Mouse (Mus musculus): ENCODE measurements around the gene Zfp839. TPM values are rescaled to one million over a fixed set of nuclear protein-coding genes. Genes with fewer than 3 reads are reported as not detected.
A peak's percentile ranks its signal among the peaks of the same experiment; 100 is the strongest.

Gene Zfp839
- total and polyA plus RNA-seq, 2 experiments, result 4.0 to 4.8 TPM

DNA sequence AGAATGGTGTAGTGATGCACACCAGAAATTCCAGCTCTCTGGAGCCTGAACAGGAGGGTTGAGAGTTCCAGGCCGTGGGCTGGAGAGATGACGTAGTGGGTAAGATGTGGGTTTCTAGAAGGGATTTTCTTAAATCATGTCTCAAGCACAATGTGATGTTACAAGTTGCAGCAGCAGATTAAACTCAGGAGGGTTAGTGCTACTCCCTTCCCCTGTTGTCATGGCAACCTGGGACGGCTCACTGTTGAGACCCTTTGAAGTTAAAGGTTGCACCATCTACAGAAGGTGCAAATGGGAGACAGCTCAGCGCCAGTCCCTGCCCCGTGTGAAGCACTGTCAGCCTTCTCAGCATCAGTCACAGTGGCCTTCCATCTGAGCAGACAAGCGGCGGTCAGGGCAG is 11.2 kb downstream of the Zfp839 start:
- no peak for DNase-seq (ENCODE audit: extremely low read depth, low read depth, low spot score)
- peaks cover 8% of the 10 kb centered on the region for H3K4me1 ChIP-seq (ENCODE audit: control insufficient read depth, insufficient read depth, low read length)
- H3K27ac ChIP-seq (replicated peaks; ENCODE audit: insufficient read depth, low read depth, low read length), result no peak overlapping the region
- no peaks in the 10 kb centered on the region for H3K27me3 ChIP-seq (ENCODE audit: control insufficient read depth, insufficient read depth, low read length)
- H3K79me2 ChIP-seq (ENCODE audit: control insufficient read depth, insufficient read depth, low read length), result no peaks in the 10 kb centered on the region
- 85% methylated on average over 7 of the region's 7 CpGs for WGBS
- no peak overlapping the region for H3K4me3 ChIP-seq (ENCODE audit: insufficient read depth, low read depth, low read length)
- no peaks in the 10 kb centered on the region; the same call in none of the 2 replicates for H3K36me3 ChIP-seq (ENCODE audit: control insufficient read depth, insufficient read depth, low read length)
- no peak overlapping the region for H3K9ac ChIP-seq (ENCODE audit: low read depth, low read length)
- no peak for TF ChIP-seq CTCF (IDR thresholded peaks at IDR 0.05; ENCODE audit: low read depth, low read length)

GRCm38 (mm10) chr12:110864008-110864407 is 14.0 kb downstream of the Zfp839 start:
- H3K27me3 ChIP-seq (ENCODE audit: control insufficient read depth, insufficient read depth, low read length), result no peaks in the 10 kb centered on the region
- TF ChIP-seq CTCF (IDR thresholded peaks at IDR 0.05; ENCODE audit: low read depth, low read length), result no peak
- TF ChIP-seq POLR2A (IDR thresholded peaks at IDR 0.05; ENCODE audit: extremely low read depth, insufficient read depth, low read length), result no peak
- H3K79me2 ChIP-seq (ENCODE audit: control insufficient read depth, insufficient read depth, low read length), result no peaks in the 10 kb centered on the region
- H3K36me3 ChIP-seq (ENCODE audit: control insufficient read depth, insufficient read depth, low read length), result peaks cover 15% of the 10 kb centered on the region
- WGBS, result 95% methylated on average over 6 of the region's 6 CpGs
- no peak for DNase-seq (ENCODE audit: extremely low read depth, low read depth, low spot score)
- H3K27ac ChIP-seq (replicated peaks; ENCODE audit: insufficient read depth, low read depth, low read length), result no peak overlapping the region
- H3K4me3 ChIP-seq (ENCODE audit: insufficient read depth, low read depth, low read length), result no peak overlapping the region
- no peak overlapping the region for H3K9ac ChIP-seq (ENCODE audit: low read depth, low read length)
- H3K4me1 ChIP-seq (ENCODE audit: control insufficient read depth, insufficient read depth, low read length), result peaks cover 10% of the 10 kb centered on the region

- WGBS, result 31% methylated on average over 6 of the region's 6 CpGs
- H3K4me3 ChIP-seq (ENCODE audit: insufficient read depth, low read depth, low read length), result no peak overlapping the region
- H3K79me2 ChIP-seq (ENCODE audit: control insufficient read depth, insufficient read depth, low read length), result no peaks in the 10 kb centered on the region
- no peaks in the 10 kb centered on the region for H3K27me3 ChIP-seq (ENCODE audit: control insufficient read depth, insufficient read depth, low read length)
- H3K4me1 ChIP-seq (ENCODE audit: control insufficient read depth, insufficient read depth, low read length), result peaks cover 10% of the 10 kb centered on the region
- TF ChIP-seq CTCF (IDR thresholded peaks at IDR 0.05; ENCODE audit: low read depth, low read length) (no peak), POLR2A (IDR thresholded peaks at IDR 0.05; ENCODE audit: extremely low read depth, insufficient read depth, low read length) (no peak)
- no peak overlapping the region for H3K9ac ChIP-seq (ENCODE audit: low read depth, low read length)
- peaks cover 15% of the 10 kb centered on the region for H3K36me3 ChIP-seq (ENCODE audit: control insufficient read depth, insufficient read depth, low read length)
- peak overlapping the region; percentile 5; the same call in 1 of the 2 replicates for H3K27ac ChIP-seq (replicated peaks; ENCODE audit: insufficient read depth, low read depth, low read length)
- peak; percentile 60 for DNase-seq (ENCODE audit: extremely low read depth, low read depth, low spot score)
Observed at GRCm38 (mm10) chr12:110865571-110865970, 15.5 kb downstream of the Zfp839 start.

DNA sequence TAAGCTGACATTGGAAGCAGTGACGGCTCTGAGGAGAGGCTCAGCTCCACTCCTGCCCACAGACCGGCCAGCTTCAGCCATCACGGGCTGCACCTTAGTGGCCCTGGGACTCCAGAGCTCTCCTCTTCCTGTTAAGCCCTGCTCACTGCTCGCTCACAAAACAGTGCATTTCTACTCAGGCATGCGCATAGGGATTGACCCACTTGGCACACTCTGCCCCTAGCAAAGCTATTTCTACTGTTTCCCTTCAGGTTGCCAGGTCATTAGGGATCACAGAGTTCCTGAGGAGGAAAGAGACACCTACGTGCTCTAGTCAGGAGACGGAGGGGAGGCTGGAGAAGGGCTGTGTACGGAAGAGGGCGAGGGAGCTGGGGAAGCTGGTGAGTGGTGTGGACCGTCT is 15.9 kb downstream of the Zfp839 start:
- peaks cover 15% of the 10 kb centered on the region for H3K36me3 ChIP-seq (ENCODE audit: control insufficient read depth, insufficient read depth, low read length)
- no peak overlapping the region for H3K4me3 ChIP-seq (ENCODE audit: insufficient read depth, low read depth, low read length)
- peak overlapping the region; percentile 5; the same call in 1 of the 2 replicates for H3K27ac ChIP-seq (replicated peaks; ENCODE audit: insufficient read depth, low read depth, low read length)
- DNase-seq (ENCODE audit: extremely low read depth, low read depth, low spot score), result peak; percentile 90
- no peaks in the 10 kb centered on the region for H3K79me2 ChIP-seq (ENCODE audit: control insufficient read depth, insufficient read depth, low read length)
- TF ChIP-seq POLR2A (IDR thresholded peaks at IDR 0.05; ENCODE audit: extremely low read depth, insufficient read depth, low read length) (no peak), CTCF (IDR thresholded peaks at IDR 0.05; ENCODE audit: low read depth, low read length) (no peak)
- H3K9ac ChIP-seq (ENCODE audit: low read depth, low read length), result no peak overlapping the region
- whole genome bisulfite sequencing, result 31% methylated on average over 10 of the region's 10 CpGs
- H3K4me1 ChIP-seq (ENCODE audit: control insufficient read depth, insufficient read depth, low read length), result peaks cover 14% of the 10 kb centered on the region
- no peaks in the 10 kb centered on the region for H3K27me3 ChIP-seq (ENCODE audit: control insufficient read depth, insufficient read depth, low read length)

GRCm38 (mm10) chr12:110870107-110870506 is 20.1 kb downstream of the Zfp839 start:
- DNase-seq (ENCODE audit: extremely low read depth, low read depth, low spot score), result no peak
- H3K4me3 ChIP-seq (ENCODE audit: insufficient read depth, low read depth, low read length), result no peak overlapping the region
- no peaks in the 10 kb centered on the region for H3K79me2 ChIP-seq (ENCODE audit: control insufficient read depth, insufficient read depth, low read length)
- no peaks in the 10 kb centered on the region for H3K27me3 ChIP-seq (ENCODE audit: control insufficient read depth, insufficient read depth, low read length)
- peaks cover 18% of the 10 kb centered on the region for H3K36me3 ChIP-seq (ENCODE audit: control insufficient read depth, insufficient read depth, low read length)
- no peak overlapping the region for H3K9ac ChIP-seq (ENCODE audit: low read depth, low read length)
- H3K4me1 ChIP-seq (ENCODE audit: control insufficient read depth, insufficient read depth, low read length), result peaks cover 22% of the 10 kb centered on the region
- TF ChIP-seq POLR2A (IDR thresholded peaks at IDR 0.05; ENCODE audit: extremely low read depth, insufficient read depth, low read length) (no peak), CTCF (IDR thresholded peaks at IDR 0.05; ENCODE audit: low read depth, low read length) (no peak)
- H3K27ac ChIP-seq (replicated peaks; ENCODE audit: insufficient read depth, low read depth, low read length), result no peak overlapping the region
- 78% methylated on average over 4 of the region's 4 CpGs for WGBS

DNA sequence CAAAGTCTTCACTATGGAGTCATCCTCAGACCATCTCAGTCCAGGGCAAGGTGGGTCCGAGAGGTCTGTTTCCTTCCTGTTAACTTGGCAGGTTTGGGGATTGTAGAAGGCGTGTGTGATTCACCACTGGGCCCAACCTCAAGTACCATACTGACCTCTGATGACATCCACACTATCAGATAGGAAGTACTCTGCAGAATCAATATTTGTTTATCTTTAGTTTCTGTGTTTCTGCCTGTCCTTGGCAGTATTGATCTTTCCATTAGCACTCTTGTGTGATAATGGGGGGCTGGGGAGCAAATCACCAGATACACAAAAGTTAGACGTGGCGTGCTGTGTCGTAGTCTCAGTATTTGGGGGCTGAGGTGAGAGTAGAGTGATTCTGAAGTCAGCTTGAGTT is 21.2 kb downstream of the Zfp839 start:
- peaks cover 18% of the 10 kb centered on the region for H3K36me3 ChIP-seq (ENCODE audit: control insufficient read depth, insufficient read depth, low read length)
- peak; percentile 88 for DNase-seq (ENCODE audit: extremely low read depth, low read depth, low spot score)

More for the DNA sequence above, 21.2 kb downstream of the Zfp839 start:
- Histone ChIP-seq H3K9ac (ENCODE audit: low read depth, low read length) (no peak overlapping the region), H3K79me2 (ENCODE audit: control insufficient read depth, insufficient read depth, low read length) (no peaks in the 10 kb centered on the region), H3K4me1 (ENCODE audit: control insufficient read depth, insufficient read depth, low read length) (peaks cover 14% of the 10 kb centered on the region), H3K27ac (replicated peaks; ENCODE audit: insufficient read depth, low read depth, low read length) (0 out of 2 replicates have a peak overlapping the region, but pooled peaks have one; percentile 14), H3K27me3 (ENCODE audit: control insufficient read depth, insufficient read depth, low read length) (no peaks in the 10 kb centered on the region), H3K4me3 (ENCODE audit: insufficient read depth, low read depth, low read length) (no peak overlapping the region)
- no peak for TF ChIP-seq POLR2A (IDR thresholded peaks at IDR 0.05; ENCODE audit: extremely low read depth, insufficient read depth, low read length)
- TF ChIP-seq CTCF (IDR thresholded peaks at IDR 0.05; ENCODE audit: low read depth, low read length), result no peak
- 28% methylated on average over 5 of the region's 5 CpGs for WGBS
